Mouse (Mus musculus) intestine, embryonic 14.5 days (tissue): Measurements from ENCODE around the gene Plekhm3. TPM values are rescaled to one million over a fixed set of nuclear protein-coding genes. Genes with fewer than 3 reads are reported as not detected.

Experiments used
- ATAC-seq: fragments of 200-750 bp; cut with Nextera tagmentation; replicated peaks from 2 replicates; pipeline ENCODE4 v1.8.0; 2017; ENCODE audit warnings: low read depth, moderate number of reproducible peaks, moderate TSS enrichment, moderate library complexity; ENCODE audit not compliant: low FRiP score, low TSS enrichment
- DNase-seq: peaks from one replicate; pipeline ENCODE4 v3.0.0-alpha.2; 2018; ENCODE audit warnings: low spot score
- H3K27ac ChIP-seq: fragments of 300-500 bp; sonication (generic); 2 replicates; pipeline ENCODE4 v1.5.1; 2014; ENCODE audit warnings: low read depth, mild to moderate bottlenecking, control low read depth
- H3K27me3 ChIP-seq: fragments of 300-500 bp; sonication (generic); replicated peaks from 2 replicates; pipeline ENCODE4 v1.6.1; 2014; ENCODE audit warnings: low read length, control low read depth; ENCODE audit not compliant: control insufficient read depth, insufficient read depth
- H3K36me3 ChIP-seq: fragments of 300-500 bp; sonication (generic); 2 replicates; pipeline ENCODE4 v1.6.1; 2014; ENCODE audit warnings: low read length, control low read depth; ENCODE audit not compliant: control insufficient read depth, insufficient read depth
- H3K4me1 ChIP-seq: fragments of 300-500 bp; sonication (generic); replicated peaks from 2 replicates; pipeline ENCODE4 v1.6.1; 2014; ENCODE audit warnings: low read length, control low read depth, mixed read lengths; ENCODE audit not compliant: control insufficient read depth, insufficient read depth
- H3K4me2 ChIP-seq: fragments of 300-500 bp; sonication (generic); 2 replicates; pipeline ENCODE4 v1.6.1; 2014; ENCODE audit warnings: low read length
- H3K4me3 ChIP-seq: fragments of 300-500 bp; sonication (generic); 2 replicates; pipeline ENCODE4 v1.5.1; 2014; ENCODE audit warnings: low read depth, low read length, control low read depth, mixed read lengths
- H3K9ac ChIP-seq: fragments of 300-500 bp; sonication (generic); 2 replicates; pipeline ENCODE4 v1.6.1; 2014; ENCODE audit warnings: mild to moderate bottlenecking, low read length
- H3K9me3 ChIP-seq: fragments of 300-500 bp; sonication (generic); 2 replicates; pipeline ENCODE4 v1.6.1; 2016; ENCODE audit warnings: low read length, control low read depth; ENCODE audit not compliant: control insufficient read depth
- WGBS: fragments of 180-500 bp; shearing (Covaris S2); extraction: QIAGEN DNeasy Blood & Tissue Kit; methylation state at CpG from one replicate; pipeline ENCODE4 v1.1.7; 2014; 5-methylcytosine and 5-hydroxymethylcytosine counted together
- polyA plus RNA-seq: library from polyadenylated mRNA; unstranded; fragments of >200 nt; fragmentation: Nextera tagmentation; extraction: Ambion mirVana; gene quantifications from 2 replicates; pipeline ENCODE4 v1.2.1, GENCODE M21; 2014

The Plekhm3 gene
- polyA plus RNA-seq, 1 experiment from 2014 or later = 8.2 TPM

GRCm38 (mm10) chr1:64942006-64942755, 14.4 kb downstream of the Plekhm3 start:
- no peak overlapping the region for H3K27ac ChIP-seq
- peaks cover 6% of the 10 kb centered on the region; the same call in 1 of the 2 replicates for H3K36me3 ChIP-seq
- WGBS = 69% methylated on average over 4 of the region's 4 CpGs
- no peak overlapping the region for H3K4me2 ChIP-seq
- 0 out of 2 replicates have a peak, but pooled peaks cover 4% of the 10 kb centered on the region for H3K9me3 ChIP-seq
- no peak overlapping the region for H3K4me3 ChIP-seq
- no peaks in the 10 kb centered on the region for H3K27me3 ChIP-seq
- DNase-seq = peak; percentile 54
- H3K9ac ChIP-seq = no peak overlapping the region
- no peaks in the 10 kb centered on the region for H3K4me1 ChIP-seq
- ATAC-seq = peak; percentile 27; the same call in 1 of the 2 replicates

- 90% methylated on average over 7 of the region's 7 CpGs for WGBS
- peak; percentile 15 for DNase-seq
- Histone ChIP-seq H3K4me3 (no peak overlapping the region), H3K4me2 (no peak overlapping the region), H3K27me3 (no peaks in the 10 kb centered on the region), H3K36me3 (peaks cover 11% of the 10 kb centered on the region; the same call in 1 of the 2 replicates), H3K27ac (no peak overlapping the region), H3K9me3 (0 out of 2 replicates have a peak, but pooled peaks cover 4% of the 10 kb centered on the region), H3K4me1 (no peaks in the 10 kb centered on the region), H3K9ac (no peak overlapping the region)
- no peak for ATAC-seq
Observed at GRCm38 (mm10) chr1:64938907-64939306, 17.7 kb downstream of the Plekhm3 start.

- Histone ChIP-seq H3K4me3 (no peak overlapping the region), H3K9ac (no peak overlapping the region), H3K36me3 (peaks cover 11% of the 10 kb centered on the region; the same call in 1 of the 2 replicates), H3K27ac (no peak overlapping the region), H3K4me2 (no peak overlapping the region), H3K9me3 (no peaks in the 10 kb centered on the region), H3K4me1 (no peaks in the 10 kb centered on the region), H3K27me3 (no peaks in the 10 kb centered on the region)
- ATAC-seq = no peak
- DNase-seq = peak; percentile 4
- 96% methylated on average over 10 of the region's 10 CpGs for WGBS
Observed at GRCm38 (mm10) chr1:64937692-64938091, 18.9 kb downstream of the Plekhm3 start.

- Histone ChIP-seq H3K4me1 (no peaks in the 10 kb centered on the region), H3K9ac (no peak overlapping the region), H3K27me3 (no peaks in the 10 kb centered on the region), H3K4me3 (no peak overlapping the region), H3K9me3 (no peaks in the 10 kb centered on the region), H3K27ac (no peak overlapping the region), H3K4me2 (no peak overlapping the region), H3K36me3 (peaks cover 11% of the 10 kb centered on the region; the same call in 1 of the 2 replicates)
- ATAC-seq = no peak
- no peak for DNase-seq
- 96% methylated on average over 1 of the region's 1 CpGs for WGBS
Observed at GRCm38 (mm10) chr1:64932921-64933320, 23.7 kb downstream of the Plekhm3 start.

- no peaks in the 10 kb centered on the region for H3K36me3 ChIP-seq
- no peak overlapping the region for H3K4me2 ChIP-seq
- no peak overlapping the region for H3K27ac ChIP-seq
- no peak overlapping the region for H3K9ac ChIP-seq
- H3K27me3 ChIP-seq = no peaks in the 10 kb centered on the region
- ATAC-seq = no peak
- no peaks in the 10 kb centered on the region for H3K4me1 ChIP-seq
- peak; percentile 24 for DNase-seq
- H3K4me3 ChIP-seq = no peak overlapping the region
- no peaks in the 10 kb centered on the region for H3K9me3 ChIP-seq
- WGBS = 67% methylated on average over 6 of the region's 6 CpGs
Observed at GRCm38 (mm10) chr1:64930124-64930523, 26.5 kb downstream of the Plekhm3 start.

GRCm38 (mm10) chr1:64929673-64930072, 27.0 kb downstream of the Plekhm3 start:
- Histone ChIP-seq H3K9ac (no peak overlapping the region), H3K4me2 (no peak overlapping the region), H3K9me3 (no peaks in the 10 kb centered on the region), H3K27ac (no peak overlapping the region), H3K4me3 (no peak overlapping the region), H3K36me3 (no peaks in the 10 kb centered on the region), H3K4me1 (no peaks in the 10 kb centered on the region), H3K27me3 (no peaks in the 10 kb centered on the region)
- ATAC-seq (no peak), DNase-seq (no peak)
- 73% methylated on average over 4 of the region's 4 CpGs for WGBS

- no peak overlapping the region for H3K9ac ChIP-seq
- no peak overlapping the region for H3K4me2 ChIP-seq
- no peaks in the 10 kb centered on the region for H3K4me1 ChIP-seq
- WGBS = 94% methylated on average over 3 of the region's 3 CpGs
- no peaks in the 10 kb centered on the region for H3K36me3 ChIP-seq
- ATAC-seq (no peak), DNase-seq (no peak)
- no peak overlapping the region for H3K27ac ChIP-seq
- H3K4me3 ChIP-seq = no peak overlapping the region
- no peaks in the 10 kb centered on the region for H3K27me3 ChIP-seq
- no peaks in the 10 kb centered on the region for H3K9me3 ChIP-seq
Observed at GRCm38 (mm10) chr1:64928542-64928941, 28.1 kb downstream of the Plekhm3 start.

GRCm38 (mm10) chr1:64927437-64928274, 29.0 kb downstream of the Plekhm3 start:
- H3K36me3 ChIP-seq = no peaks in the 10 kb centered on the region
- WGBS = 89% methylated on average over 15 of the region's 15 CpGs
- no peaks in the 10 kb centered on the region for H3K27me3 ChIP-seq
- no peak overlapping the region for H3K4me2 ChIP-seq
- H3K4me3 ChIP-seq = no peak overlapping the region
- DNase-seq (peak; percentile 10), ATAC-seq (no peak)
- no peak overlapping the region for H3K27ac ChIP-seq
- H3K9me3 ChIP-seq = no peaks in the 10 kb centered on the region
- H3K4me1 ChIP-seq = no peaks in the 10 kb centered on the region
- H3K9ac ChIP-seq = no peak overlapping the region
